Mouse (Mus musculus) R1 (cell line): ENCODE results near the gene Tns1.
"Not testable (repeated sequence)": the region's sequence is repeated elsewhere in the genome, so short reads cannot be mapped to it uniquely, and the experiment has no call there.

ENCODE experiments used
- DNase-seq: peaks from one replicate; pipeline ENCODE4 v3.0.0-alpha.2; 2018; ENCODE audit warnings: low read depth, low spot score

Gene Tns1

GRCm38 (mm10) chr1:74124021-74124981 lies at the start of gene Tns1:
Tns1 (minus strand) TSS chr1:74124449.
- DNase-seq, result peak; percentile 67

- DNase-seq, result no peak
These were observed 48.5 kb upstream of the Tns1 start for GRCm38 (mm10) chr1:74172722-74173121.

- no peak for DNase-seq
These were observed 45.5 kb upstream of the Tns1 start for GRCm38 (mm10) chr1:74169721-74170120.

- no peak for DNase-seq
These were observed 42.9 kb upstream of the Tns1 start for GRCm38 (mm10) chr1:74167136-74167535.

- DNase-seq, result no peak
These were observed 35.8 kb upstream of the Tns1 start for GRCm38 (mm10) chr1:74160036-74160435.

- not testable (repeated sequence) for DNase-seq
These were observed 35.4 kb upstream of the Tns1 start for GRCm38 (mm10) chr1:74159613-74160012.

- DNase-seq, result no peak
These were observed 32.2 kb upstream of the Tns1 start for GRCm38 (mm10) chr1:74156381-74156910.

GRCm38 (mm10) chr1:74155435-74156012 lies 31.3 kb upstream of the Tns1 start:
- DNase-seq, result no peak

- DNase-seq, result no peak
These were observed 29.4 kb upstream of the Tns1 start, which contains the start of gene Cxcr2 for GRCm38 (mm10) chr1:74153461-74154184. Cxcr2 (plus strand) TSS chr1:74153989.

GRCm38 (mm10) chr1:74151091-74151490 lies 26.8 kb upstream of the Tns1 start:
- no peak for DNase-seq

- no peak for DNase-seq
These were observed 25.9 kb upstream of the Tns1 start for GRCm38 (mm10) chr1:74150101-74150500.

- no peak for DNase-seq
These were observed 25.0 kb upstream of the Tns1 start for GRCm38 (mm10) chr1:74149106-74149885.

DNA sequence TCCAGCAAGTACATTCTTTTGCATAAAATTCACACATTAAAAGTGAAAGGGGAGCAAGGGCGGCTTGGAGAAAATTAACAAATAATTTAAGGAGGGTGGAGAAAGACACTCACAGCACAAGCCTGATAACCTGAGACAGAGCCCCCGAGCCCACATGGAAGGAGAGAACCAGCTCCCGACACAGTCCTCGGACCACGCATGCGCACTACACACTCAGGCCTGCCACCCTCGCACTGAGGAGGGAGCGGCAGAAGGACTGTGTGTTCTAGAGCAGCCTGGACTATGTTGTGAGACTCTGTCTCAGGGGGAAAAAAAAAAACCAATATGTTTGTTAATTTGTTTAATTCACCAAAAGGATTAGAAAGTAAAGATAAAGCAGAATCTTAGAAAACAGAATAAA lies 17.5 kb upstream of the Tns1 start:
- peak; percentile 81 for DNase-seq

- DNase-seq, result peak; percentile 63
These were observed 15.2 kb upstream of the Tns1 start for GRCm38 (mm10) chr1:74139415-74139814.

DNA sequence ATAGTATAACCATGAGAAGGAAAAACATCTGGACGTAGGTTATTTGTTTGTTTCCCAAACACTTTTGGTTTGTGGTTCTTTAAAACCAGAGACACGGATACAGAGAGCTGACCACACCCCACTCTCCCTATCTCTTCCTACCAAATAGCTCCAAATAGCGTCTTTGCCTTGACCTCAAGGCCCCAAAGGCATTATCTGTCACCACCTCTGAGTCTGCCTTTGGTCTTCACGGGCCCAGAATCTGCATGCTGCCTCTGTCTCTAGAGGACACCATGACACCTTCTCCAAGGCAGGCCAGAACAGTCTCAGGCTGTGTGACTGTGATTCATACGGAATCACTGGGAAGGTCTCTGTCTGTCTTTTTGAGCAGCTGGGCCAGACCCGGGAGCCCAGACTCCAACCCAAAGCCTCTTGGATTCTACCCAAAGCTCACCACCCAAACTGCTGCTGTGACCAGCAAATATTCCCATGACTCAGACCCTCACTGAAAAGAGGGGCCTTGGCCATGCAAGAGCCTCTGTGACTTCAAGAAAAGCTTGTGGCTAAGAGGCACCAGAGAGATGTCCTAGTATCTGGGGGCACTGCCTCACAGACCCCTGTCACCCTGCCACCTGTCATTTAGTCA lies 11.2 kb upstream of the Tns1 start:
- DNase-seq, result no peak

- no peak for DNase-seq
These were observed 9.7 kb upstream of the Tns1 start for GRCm38 (mm10) chr1:74133954-74134353.

DNA sequence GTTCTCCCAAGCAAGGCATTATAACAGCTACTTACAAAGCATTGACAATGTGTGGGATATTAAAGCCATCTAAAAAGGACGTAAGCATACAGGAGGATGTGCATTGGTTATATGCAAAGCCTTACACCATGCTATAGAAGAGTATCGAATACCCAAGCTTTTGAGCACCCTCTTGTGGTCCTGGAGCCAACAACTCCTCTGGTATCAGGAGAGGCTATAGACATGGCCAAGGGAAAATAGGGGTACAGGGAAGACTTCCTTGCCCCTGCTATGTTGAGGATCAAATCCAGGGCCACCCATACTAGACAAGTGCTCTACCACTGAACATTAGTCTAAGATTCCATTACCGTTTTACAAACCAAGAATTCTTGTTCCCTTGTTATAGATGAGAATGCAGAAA lies 7.8 kb upstream of the Tns1 start:
- no peak for DNase-seq

DNA sequence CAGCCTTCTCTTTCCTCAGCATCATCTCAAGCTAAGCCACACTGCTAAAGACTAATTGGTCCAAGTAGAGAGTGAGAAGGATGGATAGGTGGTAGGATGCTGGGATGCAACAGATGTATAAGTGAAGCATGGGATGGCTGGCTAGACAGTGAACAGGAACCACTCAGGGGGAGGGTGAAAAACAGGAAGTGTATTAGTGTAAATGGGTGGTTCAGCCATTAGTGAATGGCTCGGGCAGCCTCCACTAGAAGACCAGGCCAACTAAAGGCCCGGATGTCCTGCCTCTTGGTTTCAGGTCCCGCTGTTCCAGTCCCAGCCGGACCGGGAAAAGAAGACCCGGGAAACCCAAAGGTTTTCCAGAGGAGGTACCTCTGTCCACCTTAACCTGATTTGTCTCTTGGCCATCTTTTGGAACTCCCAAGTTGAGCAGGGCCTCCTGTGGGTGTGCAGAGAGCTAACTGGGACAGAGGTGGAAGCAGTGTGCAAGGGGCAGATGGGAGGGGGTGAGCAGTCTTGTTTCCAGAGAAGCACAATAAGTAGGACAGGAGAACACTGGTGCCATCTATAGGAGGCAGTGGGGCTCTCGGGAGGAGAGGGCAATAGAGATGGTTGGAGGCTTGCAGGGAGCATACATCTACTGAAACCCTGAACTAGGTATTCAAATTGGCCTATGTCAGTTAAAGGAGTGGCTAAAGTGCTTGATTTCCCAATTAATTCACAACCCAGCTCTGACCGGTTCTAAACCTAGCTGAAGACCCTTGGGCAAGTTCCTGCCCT lies 6.8 kb upstream of the Tns1 start:
- DNase-seq, result no peak

DNA sequence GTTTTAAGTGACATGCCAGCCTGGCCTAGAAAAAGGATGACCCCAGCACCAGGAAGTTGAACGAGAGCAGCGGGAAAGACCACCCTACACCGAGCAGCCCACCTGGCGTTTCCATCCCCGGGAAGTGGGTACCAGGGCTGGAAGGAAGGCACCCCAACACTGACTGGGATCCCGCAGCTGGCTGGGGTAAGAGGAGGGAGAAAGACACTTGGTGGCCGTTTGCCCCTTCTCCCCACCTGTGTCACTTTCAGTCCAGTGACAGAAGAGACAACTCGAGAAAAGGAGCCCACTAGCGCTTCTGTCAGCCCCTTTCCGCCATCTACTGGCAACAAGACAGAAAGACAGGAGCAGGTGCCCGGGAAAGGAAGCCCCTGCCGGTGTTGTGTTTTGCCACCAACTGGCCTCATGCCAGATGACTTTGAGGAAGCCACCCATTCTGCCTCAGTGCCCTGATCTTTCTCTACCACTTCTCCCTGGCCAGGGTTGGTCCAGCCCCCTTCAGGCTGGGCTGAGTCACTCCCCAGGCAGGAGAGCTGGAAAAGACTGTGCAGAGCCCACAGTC lies 823 bp upstream of the Tns1 start, which contains the start of gene Rufy4:
Gene Rufy4 (plus strand): TSS at position 551 of the 562 bp plus-strand sequence.
- DNase-seq, result peak; percentile 88
